Mouse (Mus musculus): ENCODE results near the gene Kcnj4.

- no peak for TF ChIP-seq CTCF (conservative IDR thresholded peaks at IDR 0.05; ENCODE audit: low read length)
- TF ChIP-seq NANOG (IDR thresholded peaks at IDR 0.05; ENCODE audit: borderline replicate concordance, low read length), result peak; percentile 79
- no peak for TF ChIP-seq POU5F1 (IDR thresholded peaks at IDR 0.05; ENCODE audit: borderline replicate concordance, low read length)
These were observed 57.0 kb downstream of the Kcnj4 start for GRCm38 (mm10) chr15:79448041-79448440.
